Mouse (Mus musculus) MEL (cell line): ENCODE data around the gene Mgat4b. TPM values are rescaled to one million over a fixed set of nuclear protein-coding genes. Genes with fewer than 3 reads are reported as not detected.
A peak's percentile ranks its signal among the peaks of the same experiment; 100 is the strongest.

Experiments used
- DNase-seq: peaks from one replicate; pipeline ENCODE4 v3.0.0; 2011; ENCODE audit warnings: low read depth, low spot score
- H3K27ac ChIP-seq: 2 replicates; pipeline ENCODE4 v1.5.1; 2012; ENCODE audit warnings: low read depth, mild to moderate bottlenecking, control low read depth, low read length, moderate library complexity; ENCODE audit not compliant: control insufficient read depth
- H3K27me3 ChIP-seq, 2 experiments: fragments of 150-350 bp in 1 of 2; sonication (generic) in 1 of 2; 2 replicates each; pipeline ENCODE4 v1.6.1; 2012; ENCODE audit warnings: low read length in 2 of 2, mild to moderate bottlenecking in 2 of 2, improper control_type of control experiment in 1 of 2, moderate library complexity in 1 of 2; ENCODE audit not compliant: insufficient read depth in 2 of 2, control insufficient read depth in 1 of 2
- H3K36me3 ChIP-seq, 2 experiments: 2 replicates each; pipeline ENCODE4 v1.6.1; 2012 to 2014; ENCODE audit warnings: low read length in 2 of 2, improper control_type of control experiment in 1 of 2, inconsistent platforms in 1 of 2, mild to moderate bottlenecking in 1 of 2; ENCODE audit not compliant: insufficient read depth in 2 of 2, control insufficient read depth in 1 of 2
- H3K4me1 ChIP-seq, 2 experiments: fragments of 150-350 bp in 1 of 2; sonication (generic) in 1 of 2; 2 replicates each; pipeline ENCODE4 v1.6.1; 2012; ENCODE audit warnings: low read length in 2 of 2, improper control_type of control experiment in 1 of 2, mild to moderate bottlenecking in 1 of 2; ENCODE audit not compliant: insufficient read depth in 2 of 2, control insufficient read depth in 1 of 2
- H3K4me3 ChIP-seq, 2 experiments: fragments of 150-350 bp in 1 of 2; sonication (generic) in 1 of 2; 2 replicates each; pipeline ENCODE4 v1.5.1; 2012; ENCODE audit warnings: low read depth in 2 of 2, low read length in 2 of 2, mild to moderate bottlenecking in 2 of 2, moderate library complexity in 2 of 2, control low read depth in 1 of 2, improper control_type of control experiment in 1 of 2; ENCODE audit not compliant: control insufficient read depth in 1 of 2, insufficient read depth in 1 of 2
- H3K79me2 ChIP-seq: 2 replicates; pipeline ENCODE4 v1.6.1; 2012; ENCODE audit warnings: mild to moderate bottlenecking, low read length, moderate library complexity; ENCODE audit not compliant: control insufficient read depth, poor library complexity, insufficient read depth
- H3K9ac ChIP-seq: 2 replicates; pipeline ENCODE4 v1.6.1; 2012; ENCODE audit warnings: low read depth, mild to moderate bottlenecking, control low read depth, low read length, moderate library complexity; ENCODE audit not compliant: control insufficient read depth, poor library complexity, severe bottlenecking
- H3K9me3 ChIP-seq: fragments of 150-350 bp; sonication (generic); replicated peaks from 2 replicates; pipeline ENCODE4 v1.6.1; 2012; ENCODE audit warnings: mild to moderate bottlenecking, low read length, improper control_type of control experiment, moderate library complexity; ENCODE audit not compliant: insufficient read depth
- BHLHE40 ChIP-seq: IDR thresholded peaks from 2 replicates; pipeline ENCODE4 v1.6.1; 2012; ENCODE audit warnings: low read depth, mild to moderate bottlenecking, inconsistent platforms, low read length, improper control_type of control experiment, borderline replicate concordance
- ELF1 ChIP-seq: IDR thresholded peaks from 2 replicates; pipeline ENCODE4 v1.6.1; 2014; ENCODE audit warnings: low read depth, mild to moderate bottlenecking, inconsistent platforms, low read length, improper control_type of control experiment, moderate library complexity
- GABPA ChIP-seq: IDR thresholded peaks from 2 replicates; pipeline ENCODE4 v1.6.1; 2012; ENCODE audit warnings: low read depth, mild to moderate bottlenecking, inconsistent platforms, low read length, improper control_type of control experiment, moderate library complexity
- HCFC1 ChIP-seq: IDR thresholded peaks from 2 replicates; pipeline ENCODE4 v1.6.1; 2012; ENCODE audit warnings: low read depth, mild to moderate bottlenecking, inconsistent platforms, low read length, improper control_type of control experiment, moderate library complexity
- JUND ChIP-seq: IDR thresholded peaks from 2 replicates; pipeline ENCODE4 v1.6.1; 2011; ENCODE audit warnings: low read depth, mild to moderate bottlenecking, improper control_type of control experiment, low read length
- MAX ChIP-seq: IDR thresholded peaks from 2 replicates; pipeline ENCODE4 v1.6.1; 2011; ENCODE audit warnings: low read length, improper control_type of control experiment
- MXI1 ChIP-seq: IDR thresholded peaks from 2 replicates; pipeline ENCODE4 v1.6.1; 2011; ENCODE audit warnings: mild to moderate bottlenecking, low read depth, low read length, improper control_type of control experiment
- MYC ChIP-seq: IDR thresholded peaks from 2 replicates; pipeline ENCODE4 v1.6.1; 2011; ENCODE audit warnings: low read depth, mild to moderate bottlenecking, low read length, improper control_type of control experiment, moderate library complexity
- NRF1 ChIP-seq: IDR thresholded peaks from 2 replicates; pipeline ENCODE4 v1.6.1; 2014; ENCODE audit warnings: low read depth, mild to moderate bottlenecking, inconsistent platforms, low read length, improper control_type of control experiment, moderate library complexity; ENCODE audit not compliant: poor library complexity, insufficient read depth, severe bottlenecking
- POLR2A ChIP-seq, 2 experiments: IDR thresholded peaks; 2 replicates each; pipeline ENCODE4 v1.6.1; 2011 to 2012; ENCODE audit warnings: low read length in 2 of 2, mild to moderate bottlenecking in 2 of 2, control low read depth in 1 of 2, improper control_type of control experiment in 1 of 2, low read depth in 1 of 2, moderate library complexity in 1 of 2; ENCODE audit not compliant: control insufficient read depth in 1 of 2, insufficient read depth in 1 of 2, poor library complexity in 1 of 2
- POLR2AphosphoS2 ChIP-seq: IDR thresholded peaks from 2 replicates; pipeline ENCODE4 v1.6.1; 2011; ENCODE audit warnings: low read length, improper control_type of control experiment
- SMC3 ChIP-seq: IDR thresholded peaks from 2 replicates; pipeline ENCODE4 v1.6.1; 2011; ENCODE audit warnings: low read depth, low read length, improper control_type of control experiment
- TAL1 ChIP-seq: IDR thresholded peaks from 2 replicates; pipeline ENCODE4 v1.6.1; 2012; ENCODE audit warnings: mild to moderate bottlenecking, inconsistent platforms, low read length, moderate library complexity, mixed read lengths
- TBP ChIP-seq: IDR thresholded peaks from 2 replicates; pipeline ENCODE4 v1.8.0; 2011; ENCODE audit warnings: low read depth, low read length, improper control_type of control experiment
- USF2 ChIP-seq, 2 experiments: IDR thresholded peaks; 2 replicates each; pipeline ENCODE4 v1.6.1; 2011 to 2012; ENCODE audit warnings: improper control_type of control experiment in 2 of 2, low read length in 2 of 2, borderline replicate concordance in 1 of 2, inconsistent platforms in 1 of 2, low read depth in 1 of 2, mild to moderate bottlenecking in 1 of 2; ENCODE audit not compliant: insufficient read depth in 1 of 2
- polyA plus RNA-seq, 2 experiments: library from polyadenylated mRNA; stranded (reverse) in 1 of 2; unstranded in 1 of 2; fragments of >175 nt in 1 of 2; fragments of >200 nt in 1 of 2; gene quantifications; 2 replicates each; pipeline versions ENCODE4 v1.2.1 to v1.2.4; 2012; ENCODE audit warnings: low replicate concordance in 2 of 2, low read depth in 1 of 2; ENCODE audit not compliant: insufficient read length in 2 of 2, insufficient read depth in 1 of 2, missing spikeins in 1 of 2
- total RNA-seq: library from RNA; depleted of rRNA; stranded (reverse); fragments of 300-350 nt; gene quantifications from 2 replicates; pipeline ENCODE4 v1.2.3, GENCODE M21; 2012

Gene Mgat4b
- total and polyA plus RNA-seq, 3 experiments: 33.7 to 69.4 TPM; not detected in 1

- Histone ChIP-seq H3K4me1 (peaks cover 3 to 19% of the 10 kb centered on the region in 2 experiments; a peak in 3 of 4 replicates), H3K36me3 (peaks cover 0 to 7% of the 10 kb centered on the region in 2 experiments; a peak in 2 of 4 replicates), H3K27ac (no peak overlapping the region), H3K9ac (no peak overlapping the region), H3K27me3 (no peaks in the 10 kb centered on the region), H3K9me3 (no peaks in the 10 kb centered on the region), H3K79me2 (no peaks in the 10 kb centered on the region; the same call in 1 of the 2 replicates), H3K4me3 (no peak overlapping the region)
- TF ChIP-seq MYC (no peak), MAX (no peak), NRF1 (no peak), ELF1 (no peak), HCFC1 (no peak), GABPA (no peak), SMC3 (no peak), POLR2A (IDR thresholded peaks at IDR 0.05; ENCODE audit: control insufficient read depth in 1 of 2, insufficient read depth in 1 of 2, low read depth in 1 of 2, low read length in 2 of 2, poor library complexity in 1 of 2) (no peak)
- DNase-seq: no peak
Observed at GRCm38 (mm10) chr11:50238821-50239791, 28.4 kb downstream of the Mgat4b start.

- Histone ChIP-seq H3K4me1 (peaks cover 3 to 19% of the 10 kb centered on the region in 2 experiments; a peak in 3 of 4 replicates), H3K79me2 (no peaks in the 10 kb centered on the region; the same call in 1 of the 2 replicates), H3K36me3 (peaks cover 0 to 7% of the 10 kb centered on the region in 2 experiments; a peak in 2 of 4 replicates), H3K9me3 (no peaks in the 10 kb centered on the region), H3K27me3 (no peaks in the 10 kb centered on the region), H3K9ac (no peak overlapping the region), H3K4me3 (no peak overlapping the region), H3K27ac (no peak overlapping the region)
- no peak for TF ChIP-seq GABPA
- peak; percentile 41; the same call in 1 of the 2 replicates for TF ChIP-seq TAL1
- DNase-seq: no peak
Observed at GRCm38 (mm10) chr11:50240235-50240911, 29.7 kb downstream of the Mgat4b start.

DNA sequence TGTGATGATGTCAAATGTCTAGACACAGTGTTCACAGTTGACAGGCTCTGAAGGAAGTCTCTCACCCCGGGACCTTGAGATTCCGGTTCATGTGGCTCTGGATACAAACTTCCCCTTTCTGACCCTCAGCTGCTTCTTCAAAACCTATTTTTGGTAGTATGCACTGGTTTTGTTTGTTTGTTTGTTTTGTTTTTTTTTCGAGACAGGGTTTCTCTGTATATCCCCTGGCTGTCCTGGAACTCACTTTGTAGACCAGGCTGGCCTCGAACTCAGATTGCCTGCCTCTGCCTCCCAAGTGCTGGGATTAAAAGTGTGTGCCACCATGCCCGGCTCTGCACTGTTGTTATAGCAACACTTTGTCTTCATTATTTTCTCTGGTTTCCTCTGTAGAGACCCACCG lies 33.2 kb downstream of the Mgat4b start:
- H3K79me2 ChIP-seq: no peaks in the 10 kb centered on the region
- DNase-seq: no peak
- no peak overlapping the region for H3K4me3 ChIP-seq
- no peaks in the 10 kb centered on the region for H3K9me3 ChIP-seq
- no peak for TF ChIP-seq POLR2AphosphoS2
- TF ChIP-seq BHLHE40: no peak
- no peak for TF ChIP-seq TBP
- no peak for TF ChIP-seq JUND
- TF ChIP-seq MXI1: no peak
- TF ChIP-seq POLR2A (IDR thresholded peaks at IDR 0.05; ENCODE audit: control insufficient read depth in 1 of 2, insufficient read depth in 1 of 2, low read depth in 1 of 2, low read length in 2 of 2, poor library complexity in 1 of 2): no peak
- no peak for TF ChIP-seq NRF1
- TF ChIP-seq USF2 (IDR thresholded peaks at IDR 0.05; ENCODE audit: borderline replicate concordance in 1 of 2, insufficient read depth in 1 of 2, low read depth in 1 of 2, low read length in 2 of 2): no peak
- no peaks in the 10 kb centered on the region for H3K27me3 ChIP-seq
- H3K27ac ChIP-seq: no peak overlapping the region
- H3K36me3 ChIP-seq: no peaks in the 10 kb centered on the region; a peak in 2 of 4 replicates
- H3K9ac ChIP-seq: no peak overlapping the region
- peaks cover 0 to 5% of the 10 kb centered on the region in 2 experiments; a peak in 2 of 4 replicates for H3K4me1 ChIP-seq
